Mouse (Mus musculus): ENCODE measurements around the gene Usp47.

The Usp47 gene

DNA sequence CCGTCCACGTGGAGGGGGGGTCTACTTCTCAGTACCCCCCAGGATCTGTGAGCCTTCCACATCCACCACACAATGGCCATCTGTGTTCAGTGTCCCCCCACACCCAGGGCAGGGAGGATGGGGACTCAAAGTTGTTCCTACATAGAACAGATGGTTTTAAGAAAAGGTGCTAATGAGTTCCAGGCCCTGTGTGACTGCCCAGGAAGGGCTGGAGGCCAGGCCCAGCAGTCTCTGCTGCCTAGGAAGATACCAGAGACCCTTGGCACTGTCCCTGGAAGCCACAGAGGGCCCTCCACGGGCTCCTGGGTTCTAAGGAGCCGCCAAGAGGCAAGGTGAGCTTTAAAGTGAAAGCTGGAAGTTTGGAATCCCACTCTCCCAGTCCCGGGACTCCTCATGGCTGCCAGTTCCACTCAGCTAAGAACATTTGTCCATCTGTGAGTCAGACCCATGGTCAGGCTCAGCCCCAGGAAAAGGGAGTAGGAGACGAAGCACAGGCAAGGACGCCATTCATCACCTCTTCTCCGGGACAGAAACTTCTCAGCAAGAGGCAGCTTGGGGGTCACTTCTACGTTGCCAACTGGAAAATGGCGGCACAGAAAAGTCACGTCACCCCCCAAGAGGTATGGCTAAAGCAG, 98.7 kb downstream of the Usp47 start:
- no peak for DNase-seq (ENCODE audit: low spot score)

DNA sequence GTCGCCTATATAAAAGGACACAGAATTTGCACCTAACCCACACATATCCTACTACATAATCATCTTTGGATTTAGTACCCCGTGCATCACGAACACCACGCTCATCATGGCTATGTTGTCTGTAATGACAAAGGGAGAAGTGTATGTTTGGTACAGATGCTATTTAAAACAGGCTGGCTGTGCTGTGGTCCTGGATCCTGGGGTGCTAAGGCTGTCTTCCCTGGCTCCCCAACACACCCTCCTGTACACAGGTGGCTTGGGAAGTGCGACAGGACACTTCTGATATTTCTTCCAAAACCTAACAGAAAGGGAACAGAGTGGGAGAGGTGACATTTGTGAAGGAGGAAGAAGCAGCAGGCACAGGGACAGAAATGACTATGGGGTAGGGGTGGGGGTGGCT, 100.3 kb downstream of the Usp47 start:
- peak; percentile 56 for DNase-seq (ENCODE audit: low spot score)

DNA sequence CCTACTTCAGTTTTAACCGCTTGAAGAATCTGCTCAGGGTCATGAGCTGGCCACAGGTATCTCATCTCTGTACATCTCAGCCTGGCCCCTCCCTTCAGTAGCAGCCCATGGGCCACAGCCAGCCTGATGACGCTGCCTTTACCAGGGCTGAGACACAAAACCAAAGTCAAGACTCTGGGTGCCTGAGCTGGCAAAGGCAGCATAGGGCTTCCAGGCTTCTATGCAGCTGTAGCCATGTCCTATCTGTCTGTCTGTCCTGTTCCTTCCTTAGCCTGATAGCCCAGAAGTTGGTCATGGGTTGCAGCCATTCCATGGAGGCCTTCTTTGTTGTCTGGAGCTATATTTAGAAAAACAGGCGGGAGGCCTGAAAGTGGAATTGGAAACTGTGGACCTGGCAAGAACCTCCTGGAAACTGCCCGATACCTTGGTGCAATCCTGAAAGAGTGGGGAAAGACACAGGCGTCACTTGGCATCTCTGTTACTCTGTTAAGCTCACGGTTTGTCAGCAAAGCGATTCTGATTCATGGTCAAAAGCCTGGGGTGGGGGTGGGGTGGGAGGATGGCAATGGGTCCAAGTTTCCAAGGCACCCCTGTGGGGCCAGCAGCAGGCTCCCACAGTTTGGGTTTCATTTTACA, 102.4 kb downstream of the Usp47 start:
- no peak for DNase-seq (ENCODE audit: low spot score)

DNA sequence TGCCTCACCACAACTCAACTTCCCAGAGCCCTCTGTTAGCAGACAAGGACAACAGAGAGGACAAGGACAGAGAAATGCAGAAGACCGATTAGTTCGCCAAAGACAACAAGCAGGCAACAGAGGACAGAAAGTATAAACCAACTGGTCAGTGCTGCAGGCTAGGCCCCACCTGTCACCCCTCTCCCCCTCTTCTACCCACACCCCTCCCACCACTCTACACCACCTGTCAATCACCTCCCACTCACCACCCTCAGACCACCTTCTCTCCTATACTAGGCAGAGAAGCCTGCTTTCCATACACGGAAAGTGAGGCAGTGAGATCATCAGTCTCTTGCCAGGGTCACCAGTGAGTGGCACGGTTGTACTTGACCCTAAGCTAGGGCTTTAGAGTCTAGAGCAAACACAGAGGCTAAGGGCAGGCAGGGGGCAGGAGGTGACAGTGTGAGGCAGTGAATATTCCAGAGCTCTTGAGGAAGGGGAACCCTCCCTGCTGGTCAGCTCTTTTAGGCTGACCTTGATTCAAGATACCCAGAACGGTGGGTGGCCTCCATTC, 103.9 kb downstream of the Usp47 start:
- DNase-seq (ENCODE audit: low spot score): no peak

DNA sequence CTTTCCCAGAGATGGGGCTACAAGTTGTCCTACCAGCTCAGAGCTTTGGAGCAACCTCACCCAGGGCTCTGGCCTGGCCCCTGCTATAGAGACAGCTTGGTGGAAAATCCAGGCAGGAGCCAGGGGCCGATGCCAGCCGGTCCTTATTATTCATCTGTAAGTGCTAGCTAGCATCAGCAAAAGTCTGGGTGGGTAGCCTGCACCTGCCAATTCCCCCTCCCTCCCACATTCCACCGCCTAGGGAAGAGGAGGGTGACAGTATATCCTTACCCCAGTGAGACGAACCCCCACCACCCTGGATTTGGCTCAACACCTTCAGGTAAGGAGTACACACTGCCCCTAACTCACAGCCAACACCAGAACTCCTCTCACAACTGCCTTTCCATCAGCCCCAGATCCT, 104.7 kb downstream of the Usp47 start:
- DNase-seq (ENCODE audit: low spot score): no peak

DNA sequence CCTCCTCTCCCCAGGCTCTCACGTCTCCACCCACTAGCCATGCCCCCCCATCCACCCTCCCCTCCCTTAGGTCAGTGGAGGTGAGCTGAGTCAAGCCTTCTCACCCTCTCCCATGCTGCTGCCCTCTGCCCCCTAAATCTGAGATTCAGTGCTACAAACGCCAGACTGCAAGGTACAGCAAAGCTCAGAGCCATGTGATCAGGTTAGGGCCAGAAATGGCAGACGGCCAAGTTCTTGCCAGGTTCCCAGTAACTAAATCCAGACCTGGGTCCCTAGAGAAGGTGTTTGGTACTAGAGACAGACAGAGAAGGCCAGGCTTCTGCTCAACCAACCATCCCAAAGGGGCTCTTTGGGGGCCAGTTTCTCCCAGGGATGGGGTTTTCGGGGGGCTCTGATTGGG, 105.5 kb downstream of the Usp47 start:
- DNase-seq (ENCODE audit: low spot score): no peak

DNA sequence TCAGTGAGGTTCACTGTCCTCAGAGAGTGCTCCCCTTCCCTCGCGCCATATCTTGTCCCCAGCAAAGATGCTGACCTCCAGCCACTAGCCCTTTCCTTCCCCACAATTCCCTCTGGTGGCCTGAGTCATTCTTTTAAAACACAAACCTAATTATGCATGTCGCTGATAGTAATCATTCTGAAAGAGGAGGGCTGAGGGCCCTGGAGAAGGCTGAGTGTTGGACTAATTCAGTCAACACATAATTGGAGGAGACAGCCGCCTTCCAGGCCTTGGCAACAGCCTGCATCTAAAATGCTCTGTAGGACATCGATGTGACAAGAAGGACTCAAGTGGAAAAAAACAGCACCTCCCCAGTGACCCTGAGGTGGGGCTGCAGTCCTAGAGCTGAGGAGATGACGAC, 106.5 kb downstream of the Usp47 start:
- no peak for DNase-seq (ENCODE audit: low spot score)

DNA sequence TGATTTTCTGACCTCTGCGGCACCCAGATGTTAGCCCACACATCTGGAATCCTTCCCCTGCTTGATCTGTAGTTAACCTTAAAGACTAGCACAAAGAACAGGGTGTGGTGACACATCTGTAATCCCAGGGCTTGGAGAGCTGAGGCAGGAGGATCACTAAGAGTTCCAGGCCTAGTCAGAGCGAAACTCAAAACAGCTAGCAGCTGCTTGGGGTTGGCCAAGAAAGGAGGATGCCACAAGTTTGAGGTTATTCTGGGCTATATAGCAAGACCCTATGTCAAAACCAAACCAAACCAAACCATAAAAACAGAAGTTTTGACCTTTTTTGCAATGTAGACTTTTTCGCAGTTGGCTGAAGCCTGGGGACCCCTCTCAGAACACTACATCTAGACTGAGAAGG, 107.4 kb downstream of the Usp47 start:
- DNase-seq (ENCODE audit: low spot score): no peak

DNA sequence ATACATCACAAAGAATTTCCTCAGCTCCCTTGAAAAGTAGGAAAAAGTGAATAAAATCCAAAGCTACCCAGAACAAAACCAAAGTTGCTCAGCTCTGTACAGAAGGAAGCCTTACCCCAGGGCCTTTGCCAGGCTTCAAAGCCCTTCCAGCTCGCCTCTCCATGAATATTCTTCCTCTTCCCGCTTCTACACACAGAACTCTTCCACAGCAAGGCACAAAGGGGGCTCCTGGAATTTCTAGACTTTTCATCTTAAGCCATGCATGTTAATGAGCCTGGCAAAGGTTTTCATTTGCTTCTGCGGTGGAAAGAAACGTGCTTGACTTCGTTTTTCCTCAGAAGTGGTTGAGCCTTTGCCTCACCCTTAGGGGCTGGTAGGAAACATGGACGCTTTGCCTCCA, 108.7 kb downstream of the Usp47 start:
- no peak for DNase-seq (ENCODE audit: low spot score)

DNA sequence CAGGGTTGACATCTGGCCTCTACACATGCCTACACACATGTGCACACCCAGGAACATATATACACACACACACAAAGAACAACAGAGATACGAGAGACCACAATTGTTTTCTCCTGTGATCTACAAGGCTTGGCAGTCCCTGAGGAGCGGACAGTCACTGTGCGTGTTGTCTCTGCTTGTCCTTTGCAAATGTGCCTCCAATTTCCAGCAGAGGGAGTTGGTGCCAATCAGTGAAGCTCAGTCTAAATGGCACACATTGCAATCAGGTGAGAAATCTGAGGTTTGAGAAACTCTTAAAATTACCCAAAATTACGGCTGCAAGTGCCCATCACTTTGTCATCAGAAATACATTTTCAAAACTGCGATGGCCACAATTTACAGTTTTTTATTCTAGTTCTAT, 110.0 kb downstream of the Usp47 start:
- no peak for DNase-seq (ENCODE audit: low spot score)

DNA sequence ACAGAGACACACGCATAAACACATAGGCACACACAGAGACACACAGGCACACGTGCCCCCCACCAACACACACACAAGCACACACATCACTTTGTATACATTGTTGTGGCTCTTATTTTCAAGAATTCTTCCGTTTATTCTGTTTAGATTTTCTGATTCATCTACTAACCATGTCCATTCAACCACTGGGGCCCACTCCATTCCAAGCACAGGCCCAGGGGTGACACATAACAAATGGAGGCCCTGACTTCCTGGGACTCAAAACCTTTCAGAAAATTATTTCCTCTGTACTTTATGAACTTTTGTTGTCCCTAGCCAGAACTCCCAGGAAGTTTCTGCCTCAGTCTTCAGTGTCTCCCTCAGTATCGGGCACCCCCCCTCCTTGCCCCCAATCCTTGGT, 111.9 kb downstream of the Usp47 start:
- no peak for DNase-seq (ENCODE audit: low spot score)

DNA sequence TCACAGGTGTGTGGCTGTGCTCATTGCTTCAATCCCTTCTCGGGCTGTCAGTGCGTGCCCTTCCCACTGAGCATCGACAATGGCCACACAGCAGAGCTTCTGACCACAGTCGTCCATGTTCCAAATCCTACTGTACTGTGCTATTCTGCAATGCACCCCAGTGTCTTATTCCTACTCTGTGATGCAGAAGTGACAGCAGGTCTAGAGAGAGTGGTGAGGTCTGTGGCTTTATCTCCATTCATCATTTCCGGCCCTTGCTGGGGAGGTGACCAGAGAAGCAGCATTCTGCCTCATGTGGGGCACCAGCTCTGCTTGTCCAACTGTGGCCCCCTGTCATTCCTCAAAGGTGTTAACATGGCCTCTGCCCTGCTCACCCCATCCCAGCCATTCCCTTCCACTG, 113.2 kb downstream of the Usp47 start:
- no peak for DNase-seq (ENCODE audit: low spot score)

DNA sequence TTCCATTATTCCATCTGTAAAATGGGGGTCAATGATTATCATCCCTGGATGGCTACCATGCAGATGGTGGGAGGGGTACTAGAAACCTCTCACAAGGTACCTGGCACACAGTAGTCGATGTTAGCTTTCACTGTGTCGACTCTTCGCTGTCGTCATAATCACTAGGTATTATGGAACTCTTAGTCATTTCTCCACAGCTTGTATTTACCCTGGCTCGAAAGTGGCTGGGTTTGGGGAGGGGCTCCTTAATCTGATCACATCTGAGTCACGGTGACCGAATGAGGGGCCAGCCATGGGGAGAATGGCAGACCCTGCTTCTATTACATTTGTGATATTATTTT, 114.8 kb downstream of the Usp47 start:
- no peak for DNase-seq (ENCODE audit: low spot score)

DNA sequence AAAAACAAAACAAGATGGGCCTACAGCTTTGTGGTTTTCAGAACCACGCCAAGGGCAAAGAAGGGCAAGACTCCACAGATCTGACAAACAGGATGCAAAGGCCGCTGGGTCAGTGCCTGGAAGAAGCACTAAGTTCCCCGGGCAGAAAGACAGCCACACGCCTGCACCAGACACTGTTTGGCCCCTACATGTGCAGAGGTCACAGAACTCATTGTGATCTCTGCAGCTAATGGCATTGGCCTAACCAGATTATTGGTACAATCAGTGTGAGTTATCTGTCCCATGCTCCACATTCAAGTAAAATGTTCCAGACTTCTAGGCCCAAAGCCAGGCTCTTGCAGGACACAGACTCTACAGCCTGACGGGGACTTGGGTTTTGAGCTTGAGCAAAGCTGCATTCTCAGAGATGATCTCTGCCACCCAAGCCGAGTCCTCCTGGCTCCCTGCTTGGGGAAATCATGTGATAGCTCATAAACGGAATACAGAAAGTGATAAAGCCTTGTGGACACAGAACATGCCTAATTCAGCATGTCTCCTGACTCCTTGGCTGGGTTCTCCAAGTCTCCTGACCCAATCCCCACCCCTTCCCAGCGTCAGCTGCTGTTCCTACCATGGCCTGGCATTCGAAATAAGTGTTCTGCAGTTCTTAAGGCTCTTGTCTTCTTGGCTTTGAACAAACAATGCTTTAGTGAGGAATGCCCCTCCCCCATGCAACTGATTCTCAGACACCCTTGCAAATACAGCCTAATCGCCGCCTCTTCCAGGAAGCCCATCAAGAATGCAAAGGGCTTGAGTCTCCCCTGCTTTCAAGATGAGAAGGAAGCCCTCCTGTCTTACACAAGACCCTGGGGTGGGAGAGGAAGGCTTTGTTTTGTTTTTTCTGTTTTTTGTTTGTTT, 115.5 kb downstream of the Usp47 start:
- DNase-seq (ENCODE audit: low spot score): no peak

DNA sequence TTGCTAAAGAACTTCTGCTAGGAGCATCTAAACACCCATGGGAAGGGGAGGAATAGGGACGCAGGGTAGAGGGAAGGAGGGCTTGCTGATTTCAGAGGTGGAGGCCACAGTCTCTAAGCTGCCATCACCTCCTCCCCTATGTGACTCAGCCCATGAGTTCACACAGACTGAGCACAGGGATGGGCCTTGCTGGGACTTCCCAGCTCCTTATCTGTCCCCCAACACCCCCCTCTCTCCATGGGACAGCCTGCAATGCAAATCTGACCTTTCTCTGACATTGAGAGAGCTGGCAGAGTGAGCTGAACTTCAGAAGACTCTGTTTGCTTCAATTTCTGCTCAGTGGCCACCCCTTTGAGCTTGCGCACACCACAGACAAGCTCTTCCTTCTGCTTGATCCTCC, 117.4 kb downstream of the Usp47 start:
- DNase-seq (ENCODE audit: low spot score): no peak

DNA sequence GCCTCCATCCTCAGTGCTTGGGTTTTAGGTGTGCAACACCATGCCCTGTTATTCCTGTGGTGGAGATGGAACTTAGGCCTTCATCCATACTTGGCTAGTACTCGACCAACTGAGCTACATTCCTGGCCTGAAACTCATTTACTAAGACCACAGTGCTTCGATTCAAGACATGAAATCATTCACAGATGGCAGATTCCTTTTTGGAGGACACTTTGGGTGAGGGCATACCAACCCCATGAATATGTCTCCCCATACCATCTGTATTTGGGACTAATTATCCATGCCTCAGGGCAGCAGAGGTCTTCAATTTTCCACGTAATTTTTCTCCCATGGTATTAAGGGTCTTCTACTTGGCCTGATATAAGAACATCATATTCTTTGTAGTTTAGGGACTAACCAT, 119.3 kb downstream of the Usp47 start:
- DNase-seq (ENCODE audit: low spot score): no peak

DNA sequence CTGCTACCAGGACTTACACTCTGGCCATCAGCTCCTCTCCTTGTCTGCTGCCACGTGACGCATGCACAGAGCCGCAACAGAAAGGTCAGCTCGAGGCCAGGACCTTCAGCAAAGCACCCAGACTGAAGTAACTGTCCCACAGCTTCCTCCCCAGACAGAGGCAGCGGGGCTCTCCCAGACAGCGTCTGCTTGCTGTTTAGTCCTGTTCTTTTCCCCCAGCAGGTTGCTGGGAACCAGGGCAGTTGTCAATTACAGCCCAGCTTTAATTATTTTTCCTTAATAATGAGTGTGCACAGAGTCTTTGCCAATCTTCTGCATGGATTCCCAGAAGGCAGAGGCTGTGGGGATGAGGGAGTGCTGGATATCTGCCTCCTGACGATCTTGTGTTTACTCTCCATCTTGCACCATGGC, 119.8 kb downstream of the Usp47 start:
- no peak for DNase-seq (ENCODE audit: low spot score)

DNA sequence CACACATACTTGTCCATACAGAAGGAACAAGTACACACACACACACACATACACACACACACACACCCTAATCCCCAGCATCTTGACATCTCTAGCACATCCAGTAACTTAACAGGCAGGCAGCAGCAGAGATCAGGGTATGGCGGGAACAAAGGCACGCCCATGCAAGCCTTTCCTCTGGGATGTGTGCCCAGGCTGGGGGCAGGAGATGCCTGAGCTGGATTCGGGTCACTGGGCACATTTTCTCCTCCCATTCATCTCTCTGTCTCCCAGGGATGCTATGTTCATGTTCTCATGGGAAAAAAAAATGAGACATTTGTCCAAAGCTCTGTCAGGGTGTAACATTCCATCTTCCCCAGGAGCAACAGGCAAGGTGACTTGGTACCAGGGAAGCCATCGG, 120.7 kb downstream of the Usp47 start:
- DNase-seq (ENCODE audit: low spot score): no peak

DNA sequence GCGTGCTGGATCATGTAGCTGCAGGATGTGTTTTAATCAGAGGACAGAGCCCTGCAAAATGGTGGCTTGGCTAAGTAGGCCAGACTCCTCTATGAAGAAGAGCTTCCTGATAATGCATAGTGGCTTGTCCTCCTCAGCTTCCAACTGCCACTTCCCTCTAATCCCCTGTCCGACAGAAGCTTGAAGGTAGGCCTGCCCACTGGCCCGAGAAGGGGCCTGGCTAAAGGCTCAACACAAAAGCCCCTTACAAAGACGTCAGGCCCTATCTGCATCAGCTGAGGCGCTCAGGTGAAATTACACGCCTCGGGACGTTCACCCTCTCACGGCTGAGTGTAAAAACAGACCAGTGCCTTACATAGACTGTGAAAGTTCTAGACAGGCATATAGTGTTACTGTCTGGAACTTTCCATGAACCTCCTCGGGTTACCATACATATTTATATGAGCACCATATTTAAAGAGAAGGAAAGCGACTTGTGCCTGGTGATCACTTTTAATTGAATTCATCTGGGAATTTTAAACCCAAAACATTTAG, 121.4 kb downstream of the Usp47 start:
- DNase-seq (ENCODE audit: low spot score): no peak

DNA sequence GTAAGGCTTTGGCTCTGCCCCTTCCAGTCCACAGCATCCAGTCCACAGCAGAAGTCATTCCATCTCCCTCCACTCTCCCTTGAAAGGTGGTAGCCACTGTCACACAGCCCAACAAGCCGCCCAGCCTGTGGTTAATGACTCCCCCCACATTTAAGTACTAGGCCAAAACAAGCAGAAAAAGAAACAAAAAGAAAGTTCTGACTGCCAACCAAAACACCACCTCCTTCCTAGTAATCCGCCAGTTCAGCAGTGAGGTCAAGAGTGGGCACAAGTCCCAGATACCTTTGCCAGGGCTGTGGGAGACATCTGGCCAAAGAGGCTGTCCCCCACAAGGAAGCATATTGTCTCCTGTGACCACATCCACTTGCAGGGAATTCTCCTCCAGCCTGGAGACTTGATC, 124.7 kb downstream of the Usp47 start:
- DNase-seq (ENCODE audit: low spot score): no peak

DNA sequence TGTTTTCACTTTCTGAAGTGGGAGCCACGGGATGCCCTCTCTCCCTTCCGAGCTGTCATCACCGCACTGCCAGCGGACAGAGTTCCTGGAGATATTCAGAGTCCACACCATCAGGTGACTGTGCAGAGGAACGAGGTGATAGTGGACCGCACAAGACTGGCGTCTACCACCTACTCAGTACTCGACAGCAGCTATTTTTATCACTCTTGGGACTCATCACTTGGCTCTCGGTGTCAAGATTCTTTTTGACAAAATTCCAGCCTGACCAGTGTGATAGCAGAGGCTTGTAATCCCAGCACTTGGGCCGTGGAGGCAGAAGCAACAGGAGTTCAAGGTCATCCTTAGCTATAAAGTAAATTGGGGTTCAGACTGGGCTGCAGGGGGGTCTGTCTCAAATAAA, 125.8 kb downstream of the Usp47 start:
- DNase-seq (ENCODE audit: low spot score): no peak

DNA sequence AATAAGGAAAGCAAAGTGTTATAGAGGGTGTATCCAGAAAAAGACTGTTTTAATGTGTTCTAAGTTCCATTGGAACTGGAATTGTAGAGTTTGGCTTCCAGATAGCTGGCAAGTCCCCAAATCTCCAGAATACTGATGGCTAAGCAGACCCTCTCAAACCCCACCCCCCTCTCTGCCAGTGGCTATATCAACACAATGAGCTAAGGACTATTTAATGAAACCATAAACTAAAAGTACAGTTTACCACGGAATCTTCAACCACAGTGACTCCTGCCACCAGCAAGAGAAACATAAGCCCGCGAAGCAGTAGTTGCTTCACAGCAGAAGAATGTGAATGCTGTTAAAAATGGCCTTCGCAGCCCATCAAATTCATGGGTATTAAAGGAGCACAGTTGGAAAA, 131.1 kb downstream of the Usp47 start:
- no peak for DNase-seq (ENCODE audit: low spot score)

DNA sequence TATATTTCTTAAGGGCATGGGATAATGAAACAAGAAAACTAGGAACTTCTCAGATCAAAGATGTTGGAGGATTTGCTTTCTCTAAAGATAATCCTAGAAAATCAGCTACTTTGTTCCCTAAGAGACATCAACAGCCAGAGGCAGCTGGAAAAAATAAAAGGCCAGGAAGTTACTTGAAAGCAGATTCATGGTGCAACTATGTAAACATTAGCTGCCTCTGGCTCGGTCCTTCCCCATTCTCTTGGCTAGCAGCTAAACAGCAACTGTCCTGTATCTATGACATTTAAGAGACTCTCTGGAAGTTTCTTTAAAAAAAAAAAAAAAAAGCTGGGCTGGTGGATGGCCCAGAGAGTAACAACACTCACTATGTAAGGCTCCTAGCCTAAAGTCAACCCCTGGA, 131.9 kb downstream of the Usp47 start:
- DNase-seq (ENCODE audit: low spot score): no peak
